Mouse (Mus musculus) gastrocnemius, postnatal 10 days (tissue): ENCODE measurements around the gene Bhmt. TPM values are rescaled to one million over a fixed set of nuclear protein-coding genes. Genes with fewer than 3 reads are reported as not detected.
A peak's percentile ranks its signal among the peaks of the same experiment; 100 is the strongest.

Experiments used
- DNase-seq: peaks from one replicate; pipeline ENCODE4 v3.0.0; 2021; ENCODE audit warnings: mixed read lengths
- long read RNA-seq, 2 experiments: library from polyadenylated mRNA; stranded (forward); transcript quantifications; one replicate each; pipeline ENCODE4 v2.0.0; 2021
- total RNA-seq, 2 experiments: library from RNA; stranded (reverse); gene quantifications; 2 replicates each; pipeline ENCODE4 v1.2.3; 2021

Bhmt gene
- total RNA-seq, result under 1 TPM in 1 of 2 experiments, not detected in 1; 0.54 TPM
- long read RNA-seq, experiment 1, result 0 reads
- long read RNA-seq, experiment 2, result 0 reads

GRCm38 (mm10) chr13:93637282-93638245 lies at the start of gene Bhmt:
Gene Bhmt (minus strand): TSS chr13:93637961.
- DNase-seq, result no peak

- DNase-seq, result no peak
Observed at GRCm38 (mm10) chr13:93687321-93687720, 49.6 kb upstream of the Bhmt start.

GRCm38 (mm10) chr13:93685226-93685625 lies 47.5 kb upstream of the Bhmt start:
- no peak for DNase-seq

GRCm38 (mm10) chr13:93683336-93683735 lies 45.6 kb upstream of the Bhmt start:
- DNase-seq, result no peak

GRCm38 (mm10) chr13:93676864-93677263 lies 39.1 kb upstream of the Bhmt start:
- DNase-seq, result no peak

- DNase-seq, result no peak
Observed at GRCm38 (mm10) chr13:93674131-93674561, 36.4 kb upstream of the Bhmt start, which contains the start of the genes Bhmt2 and Dmgdh. Gene Bhmt2 (minus strand): TSS chr13:93674302. Gene Dmgdh (plus strand): TSS chr13:93674433.

GRCm38 (mm10) chr13:93673296-93673695 lies 35.5 kb upstream of the Bhmt start:
- DNase-seq, result no peak

GRCm38 (mm10) chr13:93672371-93672770 lies 34.6 kb upstream of the Bhmt start:
- DNase-seq, result no peak

- no peak for DNase-seq
Observed at GRCm38 (mm10) chr13:93667586-93667985, 29.8 kb upstream of the Bhmt start.

- no peak for DNase-seq
Observed at GRCm38 (mm10) chr13:93657941-93658340, 20.2 kb upstream of the Bhmt start.

GRCm38 (mm10) chr13:93653382-93653781 lies 15.6 kb upstream of the Bhmt start:
- no peak for DNase-seq

- no peak for DNase-seq
Observed at GRCm38 (mm10) chr13:93648387-93649130, 10.8 kb upstream of the Bhmt start.

- DNase-seq, result no peak
Observed at GRCm38 (mm10) chr13:93639636-93640035, 1.9 kb upstream of the Bhmt start.

GRCm38 (mm10) chr13:93636561-93636960 lies 1.2 kb downstream of the Bhmt start:
- DNase-seq, result no peak

- no peak for DNase-seq
Observed at GRCm38 (mm10) chr13:93632927-93633326, 4.8 kb downstream of the Bhmt start.

GRCm38 (mm10) chr13:93630941-93631705 lies 6.6 kb downstream of the Bhmt start:
- DNase-seq, result no peak

GRCm38 (mm10) chr13:93628861-93629260 lies 8.9 kb downstream of the Bhmt start:
- DNase-seq, result no peak

GRCm38 (mm10) chr13:93614361-93614948 lies 23.3 kb downstream of the Bhmt start:
- DNase-seq, result no peak

- no peak for DNase-seq
Observed at GRCm38 (mm10) chr13:93613771-93614170, 24.0 kb downstream of the Bhmt start.

GRCm38 (mm10) chr13:93612660-93613607 lies 24.8 kb downstream of the Bhmt start:
- peak; percentile 75 for DNase-seq
